Mouse (Mus musculus) midbrain, embryonic 14.5 days (tissue): Measurements from ENCODE around the gene Hspe1. TPM values are rescaled to one million over a fixed set of nuclear protein-coding genes. Genes with fewer than 3 reads are reported as not detected.
"Not testable (repeated sequence)": the region's sequence is repeated elsewhere in the genome, so short reads cannot be mapped to it uniquely, and the experiment has no call there.

ENCODE experiments used
- ATAC-seq: fragments of 200-750 bp; cut with Nextera tagmentation; 2 replicates; pipeline ENCODE4 v1.8.0; 2017; ENCODE audit warnings: moderate number of reproducible peaks, moderate library complexity; ENCODE audit not compliant: low FRiP score, low TSS enrichment
- DNase-seq: peaks from one replicate; pipeline ENCODE4 v3.0.0-alpha.2; 2015
- H3K27ac ChIP-seq: fragments of 300-500 bp; sonication (generic); replicated peaks from 2 replicates; pipeline ENCODE4 v1.5.1; 2014; ENCODE audit warnings: mild to moderate bottlenecking, low read depth, low read length, moderate library complexity
- H3K27me3 ChIP-seq: fragments of 300-500 bp; sonication (generic); 2 replicates; pipeline ENCODE4 v1.6.1; 2014; ENCODE audit warnings: low read length, control low read depth, mixed read lengths; ENCODE audit not compliant: control insufficient read depth, insufficient read depth
- H3K36me3 ChIP-seq: fragments of 300-500 bp; sonication (generic); 2 replicates; pipeline ENCODE4 v1.6.1; 2014; ENCODE audit warnings: low read length, control low read depth; ENCODE audit not compliant: control insufficient read depth, insufficient read depth
- H3K4me1 ChIP-seq: fragments of 300-500 bp; sonication (generic); 2 replicates; pipeline ENCODE4 v1.6.1; 2014; ENCODE audit warnings: mild to moderate bottlenecking, antibody characterized with exemption, low read length, control low read depth; ENCODE audit not compliant: control insufficient read depth, insufficient read depth
- H3K4me2 ChIP-seq: fragments of 300-500 bp; sonication (generic); 2 replicates; pipeline ENCODE4 v1.6.1; 2014; ENCODE audit warnings: mild to moderate bottlenecking, low read length, moderate library complexity
- H3K4me3 ChIP-seq: fragments of 300-500 bp; sonication (generic); replicated peaks from 2 replicates; pipeline ENCODE4 v1.5.1; 2014; ENCODE audit warnings: low read depth, low read length
- H3K9ac ChIP-seq: fragments of 300-500 bp; sonication (generic); replicated peaks from 2 replicates; pipeline ENCODE4 v1.6.1; 2014; ENCODE audit warnings: mild to moderate bottlenecking, low read length, moderate library complexity
- H3K9me3 ChIP-seq: fragments of 300-500 bp; sonication (generic); 2 replicates; pipeline ENCODE4 v1.6.1; 2016; ENCODE audit warnings: low read length, control low read depth, mixed read lengths; ENCODE audit not compliant: control insufficient read depth
- WGBS: fragments of 180-500 bp; shearing (Covaris S2); extraction: QIAGEN DNeasy Blood & Tissue Kit; methylation state at CpG from one replicate; pipeline ENCODE4 v1.1.7; 2014; 5-methylcytosine and 5-hydroxymethylcytosine counted together
- polyA plus RNA-seq: library from polyadenylated mRNA; unstranded; fragments of >200 nt; fragmentation: Nextera tagmentation; extraction: Ambion mirVana; gene quantifications from 2 replicates; pipeline ENCODE4 v1.2.1, GENCODE M21; 2014

The Hspe1 gene
- polyA plus RNA-seq, 1 experiment from 2014 or later = 255 TPM

DNA sequence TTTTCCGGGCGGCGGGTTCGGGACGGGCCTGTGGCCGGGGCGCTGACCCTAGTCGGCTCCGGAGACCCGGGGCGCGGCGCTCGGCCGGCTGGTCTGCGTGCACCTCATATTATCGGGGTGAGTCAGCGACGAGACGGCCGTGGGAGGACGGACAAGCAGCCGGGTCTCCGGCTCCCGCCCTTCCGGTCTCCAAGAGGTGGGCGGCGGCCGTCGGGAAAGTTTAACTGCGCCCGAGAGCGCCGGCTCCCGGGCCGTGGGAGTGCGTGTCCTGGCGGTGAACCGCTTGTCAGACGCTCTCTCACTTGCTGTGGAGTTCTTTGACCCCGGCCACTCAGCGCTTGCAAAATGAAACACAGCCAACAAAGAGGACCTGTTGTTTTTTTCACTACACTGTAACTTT is 34.9 kb upstream of the Hspe1 start:
- under 1% methylated on average over 42 of the region's 42 CpGs for WGBS
- peaks cover 10% of the 10 kb centered on the region for H3K4me1 ChIP-seq
- H3K36me3 ChIP-seq = no peaks in the 10 kb centered on the region
- H3K4me2 ChIP-seq = peak overlapping the region; percentile 76
- peak overlapping the region; percentile 70 for H3K9ac ChIP-seq
- ATAC-seq (no peak), DNase-seq (peak; percentile 72)
- H3K27me3 ChIP-seq = no peaks in the 10 kb centered on the region
- no peaks in the 10 kb centered on the region for H3K9me3 ChIP-seq
- H3K27ac ChIP-seq = peak overlapping the region; percentile 77
- H3K4me3 ChIP-seq = peak overlapping the region; percentile 84

GRCm38 (mm10) chr1:55053596-55053995 is 34.3 kb upstream of the Hspe1 start:
- no peak overlapping the region for H3K9ac ChIP-seq
- H3K27ac ChIP-seq = no peak overlapping the region
- no peaks in the 10 kb centered on the region for H3K9me3 ChIP-seq
- DNase-seq = no peak
- peak overlapping the region; percentile 84 for H3K4me3 ChIP-seq
- no peaks in the 10 kb centered on the region for H3K27me3 ChIP-seq
- no peaks in the 10 kb centered on the region for H3K36me3 ChIP-seq
- ATAC-seq = no peak
- 80% methylated on average over 4 of the region's 4 CpGs for WGBS
- H3K4me2 ChIP-seq = peak overlapping the region; percentile 76
- peaks cover 10% of the 10 kb centered on the region for H3K4me1 ChIP-seq

GRCm38 (mm10) chr1:55055322-55056115 is 32.4 kb upstream of the Hspe1 start:
- ATAC-seq (no peak), DNase-seq (no peak)
- Histone ChIP-seq H3K9me3 (no peaks in the 10 kb centered on the region), H3K27me3 (no peaks in the 10 kb centered on the region), H3K4me3 (no peak overlapping the region), H3K4me2 (no peak overlapping the region), H3K36me3 (no peaks in the 10 kb centered on the region), H3K9ac (no peak overlapping the region), H3K4me1 (peaks cover 10% of the 10 kb centered on the region), H3K27ac (no peak overlapping the region)
- WGBS = 89% methylated on average over 5 of the region's 5 CpGs

- not testable (repeated sequence) for H3K36me3 ChIP-seq, H3K9ac ChIP-seq, H3K9me3 ChIP-seq, H3K4me1 ChIP-seq, H3K4me2 ChIP-seq, H3K27ac ChIP-seq, H3K27me3 ChIP-seq, ATAC-seq, H3K4me3 ChIP-seq, DNase-seq
- 83% methylated on average over 2 of the region's 3 CpGs for WGBS
Observed at GRCm38 (mm10) chr1:55058383-55058782, 29.5 kb upstream of the Hspe1 start.

DNA sequence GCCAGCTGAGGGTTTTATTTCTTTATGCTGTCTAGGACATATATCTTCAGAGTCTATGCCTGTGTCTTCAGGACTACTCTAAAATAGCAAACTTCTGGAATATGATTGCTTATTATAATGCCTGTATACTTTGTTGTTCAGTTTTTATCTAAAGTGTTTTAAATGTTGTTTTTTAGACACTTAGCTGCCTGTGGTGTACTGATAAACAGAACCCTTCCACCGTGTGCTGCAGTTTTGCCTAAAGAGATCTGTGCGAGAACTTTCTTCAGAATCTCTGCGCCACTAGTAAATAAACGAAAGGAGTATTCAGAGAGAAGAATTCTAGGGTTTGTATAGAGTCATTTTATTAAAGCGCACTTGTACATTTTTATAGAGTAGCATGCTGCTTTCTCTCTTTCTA is 26.8 kb upstream of the Hspe1 start:
- Histone ChIP-seq H3K4me1 (no peaks in the 10 kb centered on the region), H3K27ac (no peak overlapping the region), H3K27me3 (no peaks in the 10 kb centered on the region), H3K36me3 (peaks cover 24% of the 10 kb centered on the region), H3K9ac (no peak overlapping the region), H3K9me3 (no peaks in the 10 kb centered on the region), H3K4me3 (no peak overlapping the region), H3K4me2 (no peak overlapping the region)
- WGBS = 94% methylated on average over 5 of the region's 5 CpGs
- ATAC-seq (no peak), DNase-seq (no peak)

DNA sequence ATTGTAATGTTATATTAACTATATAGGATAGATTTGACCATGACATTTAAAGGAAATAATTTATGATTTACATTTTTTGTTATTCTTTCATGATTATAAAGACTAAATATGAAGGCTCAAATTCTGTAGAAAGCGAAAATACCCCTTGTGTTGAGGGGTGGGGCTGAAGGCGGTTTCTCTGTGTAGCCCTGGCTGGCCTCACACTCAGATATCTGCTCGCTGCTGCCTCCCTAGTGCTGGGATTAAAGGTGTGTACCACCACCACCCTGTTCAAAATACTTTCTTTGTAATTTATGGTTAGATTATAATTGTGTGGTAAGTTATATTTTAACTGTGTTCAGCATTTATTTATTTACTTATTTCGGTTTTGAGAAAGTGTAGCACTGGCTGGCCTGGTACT is 26.2 kb upstream of the Hspe1 start:
- WGBS = 93% methylated on average over 4 of the region's 4 CpGs

GRCm38 (mm10) chr1:55072328-55072727 is 15.6 kb upstream of the Hspe1 start:
- not testable (repeated sequence) for H3K4me1 ChIP-seq, H3K4me3 ChIP-seq, H3K27ac ChIP-seq, ATAC-seq, H3K9ac ChIP-seq, H3K9me3 ChIP-seq, H3K27me3 ChIP-seq, H3K4me2 ChIP-seq, DNase-seq
- H3K36me3 ChIP-seq = peaks cover 43% of the 10 kb centered on the region

More for the DNA sequence above, 26.2 kb upstream of the Hspe1 start:
- Histone ChIP-seq H3K27ac (no peak overlapping the region), H3K4me2 (no peak overlapping the region), H3K9me3 (no peaks in the 10 kb centered on the region), H3K36me3 (peaks cover 31% of the 10 kb centered on the region), H3K4me1 (no peaks in the 10 kb centered on the region), H3K9ac (no peak overlapping the region), H3K4me3 (no peak overlapping the region), H3K27me3 (no peaks in the 10 kb centered on the region)
- DNase-seq (no peak), ATAC-seq (no peak)

GRCm38 (mm10) chr1:55074757-55075156 is 13.2 kb upstream of the Hspe1 start:
- Histone ChIP-seq H3K4me2 (no peak overlapping the region), H3K4me1 (no peaks in the 10 kb centered on the region), H3K9ac (no peak overlapping the region), H3K27me3 (no peaks in the 10 kb centered on the region), H3K4me3 (no peak overlapping the region), H3K27ac (no peak overlapping the region), H3K36me3 (peaks cover 53% of the 10 kb centered on the region), H3K9me3 (no peaks in the 10 kb centered on the region)
- ATAC-seq (no peak), DNase-seq (no peak)
- WGBS = 68% methylated on average over 2 of the region's 2 CpGs

DNA sequence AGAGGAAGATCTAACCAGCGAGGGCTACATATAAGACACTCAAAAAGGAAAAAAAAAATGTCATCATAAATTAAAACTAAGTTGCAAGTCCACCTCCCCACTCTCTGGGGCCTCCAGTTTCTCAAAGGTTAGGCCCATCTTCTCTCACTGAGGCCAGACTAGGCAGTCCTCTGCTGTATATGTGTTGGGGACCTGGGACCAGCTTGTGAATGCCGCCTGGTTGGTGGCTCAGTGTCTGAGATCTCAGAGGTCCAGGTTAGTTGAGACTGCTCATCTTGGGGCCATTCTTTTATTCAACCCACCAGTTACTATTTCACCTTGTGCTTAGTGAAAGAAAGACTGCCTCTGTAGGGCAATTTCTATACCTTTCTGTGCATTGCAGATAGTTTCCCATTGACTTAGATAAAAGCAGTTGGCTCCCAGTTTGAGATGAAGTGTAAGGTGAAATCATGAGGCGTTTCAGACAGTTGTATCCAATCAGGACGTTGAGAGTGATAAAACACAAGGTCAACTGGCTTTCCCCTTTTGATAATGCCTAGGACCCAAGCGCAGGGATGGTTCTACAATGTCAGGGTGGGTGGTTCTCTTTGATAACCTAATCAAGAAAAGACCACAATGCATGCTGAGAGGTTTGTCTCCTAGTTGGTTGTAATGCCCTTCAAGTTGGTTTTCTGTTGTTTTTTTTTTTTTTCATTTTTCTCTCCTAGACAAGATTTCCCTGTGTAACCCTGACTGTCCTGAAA is 12.1 kb upstream of the Hspe1 start:
- ATAC-seq (no peak), DNase-seq (no peak)
- no peak overlapping the region for H3K4me2 ChIP-seq
- no peak overlapping the region for H3K27ac ChIP-seq
- H3K27me3 ChIP-seq = no peaks in the 10 kb centered on the region
- peaks cover 59% of the 10 kb centered on the region for H3K36me3 ChIP-seq
- H3K9me3 ChIP-seq = no peaks in the 10 kb centered on the region
- WGBS = 77% methylated on average over 5 of the region's 5 CpGs
- no peak overlapping the region for H3K4me3 ChIP-seq
- H3K9ac ChIP-seq = no peak overlapping the region
- H3K4me1 ChIP-seq = no peaks in the 10 kb centered on the region
